Mouse (Mus musculus) c-Kit-positive CD71-positive TER-119-negative erythroid progenitor cells, embryonic 14.5 days (primary cell): Measurements from ENCODE around the gene Cib3.

Experiments used
- DNase-seq: peaks from one replicate; pipeline ENCODE4 v3.0.0-alpha.2; 2013; ENCODE audit warnings: low read depth

Gene Cib3

DNA sequence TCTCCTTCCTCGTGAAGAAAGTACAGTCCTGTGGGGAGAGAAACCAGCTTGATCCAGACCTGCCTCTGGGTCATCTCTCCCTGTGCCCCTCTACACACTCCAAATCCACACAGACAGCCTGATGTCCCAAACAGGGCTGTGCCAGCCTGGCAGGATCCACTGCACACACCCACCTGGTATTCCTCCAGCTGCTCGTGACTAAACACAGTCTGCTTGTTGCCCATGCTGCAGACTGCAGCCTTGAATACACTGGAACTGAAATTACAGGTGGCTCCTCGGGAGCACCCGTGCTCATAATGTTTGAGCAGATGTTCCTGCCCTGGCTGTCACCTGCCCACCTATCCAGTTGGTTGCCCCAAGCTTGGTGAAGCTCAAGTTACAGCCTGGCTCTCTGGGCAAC lies at the start of gene Cib3:
Gene Cib3 (minus strand): TSS at position 87 of the 400 bp plus-strand sequence.
- DNase-seq = no peak

DNA sequence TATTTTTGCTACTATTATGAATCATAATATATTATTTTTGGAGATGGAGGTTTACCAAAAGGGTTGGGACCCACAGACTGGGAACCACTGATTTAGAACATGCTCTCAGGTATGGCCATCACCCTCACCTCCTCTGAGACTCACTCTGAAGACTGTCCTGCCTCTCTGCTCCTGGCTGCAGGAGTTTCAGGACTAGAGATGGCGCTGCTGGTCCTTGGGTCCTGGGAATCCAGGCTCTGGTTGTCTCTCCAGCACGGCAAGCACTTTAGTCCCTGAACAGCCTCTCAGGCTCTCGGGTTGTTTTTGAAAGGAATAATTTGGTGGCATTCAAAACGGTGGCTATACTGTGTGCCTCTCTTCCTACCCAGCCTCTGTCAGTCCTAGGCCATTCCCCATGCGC lies 49.2 kb upstream of the Cib3 start:
- DNase-seq = no peak

DNA sequence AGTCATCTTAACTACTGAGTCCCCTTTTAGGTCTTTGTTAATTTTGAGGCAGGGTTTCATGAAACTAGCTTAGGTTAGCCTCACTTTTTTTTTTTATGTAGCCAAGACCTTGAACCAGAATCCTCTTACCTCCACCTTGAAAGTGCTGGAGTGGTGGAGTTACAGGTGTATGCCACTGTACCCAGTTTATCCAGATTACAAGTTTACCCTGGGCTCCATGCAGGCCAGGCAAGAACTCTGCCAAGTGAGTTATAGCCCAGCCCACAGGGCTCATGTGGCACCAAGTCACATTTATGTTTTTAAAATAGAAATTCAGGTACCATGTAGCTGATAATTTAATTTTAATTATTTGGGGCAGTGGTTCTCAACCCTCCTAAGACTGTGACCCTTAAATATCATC lies 48.8 kb upstream of the Cib3 start:
- no peak for DNase-seq

DNA sequence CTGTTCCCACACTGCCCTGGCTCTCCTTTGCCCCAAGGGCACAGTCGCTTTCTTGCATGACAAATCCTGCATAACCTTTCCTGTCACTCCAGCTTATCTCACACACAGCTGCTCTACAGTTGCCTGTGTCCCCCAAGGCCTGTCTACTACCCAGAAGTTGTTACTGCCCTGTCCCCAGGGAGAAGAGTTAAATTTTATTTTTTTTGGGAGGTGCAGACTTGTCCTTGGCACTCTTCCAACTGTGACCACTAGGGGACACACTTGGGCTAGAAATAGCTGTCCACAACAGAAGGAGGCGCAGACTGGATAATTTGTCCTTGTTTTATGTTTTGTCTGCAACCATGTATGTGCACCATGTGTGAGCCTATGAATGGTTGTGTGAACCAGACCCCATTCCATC lies 48.4 kb upstream of the Cib3 start:
- DNase-seq = peak; percentile 59

DNA sequence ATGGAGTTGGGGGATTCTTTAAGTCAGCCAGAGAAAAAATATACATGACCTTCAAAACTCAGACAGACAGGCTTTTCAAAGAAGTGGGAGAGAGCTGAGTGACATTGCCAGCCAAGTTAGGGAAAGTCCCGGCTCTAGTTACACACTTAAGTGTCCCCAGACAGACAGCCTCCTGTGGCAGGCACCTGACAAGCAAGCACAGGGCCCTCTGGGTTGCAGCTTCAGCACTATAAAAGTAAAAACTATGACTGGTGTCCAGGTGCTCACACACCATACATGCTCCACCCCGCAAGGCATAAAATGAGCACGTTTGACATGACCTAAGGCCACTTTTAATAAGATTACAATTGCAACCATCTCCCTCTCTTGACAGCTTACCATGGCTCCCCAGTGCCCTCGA lies 47.9 kb upstream of the Cib3 start:
- no peak for DNase-seq

DNA sequence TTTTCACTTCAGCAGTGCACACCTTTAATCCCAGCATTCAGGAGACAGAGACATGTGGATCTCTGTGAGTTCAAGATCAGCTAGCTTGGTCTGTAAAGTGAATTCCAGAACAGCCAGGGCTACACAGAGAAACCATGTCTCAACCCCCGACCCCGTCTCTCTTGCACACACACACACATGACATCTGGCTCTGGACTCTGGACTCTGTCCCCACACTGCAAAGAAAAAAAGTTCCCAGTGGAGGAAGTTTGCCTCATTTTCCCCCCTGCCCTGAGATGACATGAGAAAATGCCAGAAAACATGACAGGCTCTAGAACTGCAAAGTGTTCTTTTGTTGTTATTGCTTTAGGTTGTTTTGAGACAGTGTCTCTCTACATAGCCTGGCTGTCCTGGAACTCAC lies 47.2 kb upstream of the Cib3 start:
- DNase-seq = no peak

DNA sequence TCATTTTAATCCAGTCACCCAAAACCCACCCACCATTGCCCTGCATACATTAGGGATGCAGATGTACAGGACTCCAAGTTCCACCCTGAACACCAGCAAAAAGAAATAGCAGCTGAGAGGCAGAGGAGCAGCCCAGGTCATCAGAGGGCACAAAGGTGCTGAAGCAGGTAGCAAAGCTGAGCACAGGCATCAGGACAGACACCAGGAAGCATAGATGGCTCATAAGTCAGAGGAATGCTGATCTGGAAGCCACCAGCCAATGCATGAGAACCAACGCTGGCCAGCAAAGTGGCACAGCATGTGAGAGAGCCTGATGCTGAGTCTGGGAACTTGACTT lies 45.2 kb upstream of the Cib3 start:
- DNase-seq = no peak

DNA sequence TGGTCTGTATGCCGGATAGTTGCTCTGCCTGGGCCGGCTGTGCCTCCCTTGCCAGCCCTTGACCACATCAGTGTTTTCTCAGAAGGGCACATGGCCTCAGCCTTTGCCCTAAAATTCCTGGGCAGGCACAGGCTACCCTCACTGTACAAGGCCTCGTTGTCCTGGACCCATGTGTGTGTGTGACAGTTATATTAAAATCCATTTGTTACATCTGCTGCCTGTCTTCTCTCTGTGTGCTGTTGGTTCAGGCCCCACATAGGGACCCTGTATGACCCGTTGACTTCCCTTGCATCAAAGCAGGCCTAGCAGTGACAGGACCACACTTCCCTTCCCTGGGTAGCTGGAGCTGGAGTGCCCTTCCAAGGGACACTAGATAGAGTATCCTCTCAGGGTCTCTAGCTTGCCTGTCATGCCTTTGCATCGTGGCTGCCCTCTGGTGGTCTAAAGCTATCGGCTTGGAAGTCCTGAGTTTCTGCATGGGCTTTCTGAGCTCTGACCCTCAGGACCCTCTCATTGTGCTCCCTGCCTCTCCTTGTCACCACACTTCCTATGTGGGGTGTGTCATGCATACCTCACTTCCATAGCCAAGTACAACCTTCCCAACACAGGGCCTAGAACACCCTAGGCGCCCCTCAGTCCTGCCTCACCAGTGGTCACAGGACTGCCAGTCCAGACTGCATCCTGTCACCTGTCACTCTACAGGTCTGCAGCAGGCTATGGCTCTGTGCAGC lies 44.7 kb upstream of the Cib3 start:
- no peak for DNase-seq

DNA sequence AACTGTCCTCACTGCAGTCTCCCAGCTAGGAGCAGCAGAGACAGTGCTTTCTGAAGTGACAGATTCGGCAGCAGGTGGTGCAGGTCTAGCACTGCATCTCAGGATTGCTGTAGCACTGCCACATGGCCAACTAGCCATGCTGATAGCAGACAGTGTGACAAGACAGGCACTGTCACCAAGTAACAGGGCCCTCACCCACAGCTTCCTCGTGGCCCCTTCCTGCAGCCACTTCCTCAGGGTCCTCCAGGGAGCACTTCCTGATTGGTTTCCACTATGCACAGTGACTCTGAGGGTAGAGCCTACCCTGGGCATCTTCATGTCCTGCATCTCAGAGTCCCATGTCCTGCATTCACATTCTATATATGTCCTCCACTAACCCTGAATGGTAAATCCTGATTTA lies 32.0 kb upstream of the Cib3 start:
- no peak for DNase-seq

DNA sequence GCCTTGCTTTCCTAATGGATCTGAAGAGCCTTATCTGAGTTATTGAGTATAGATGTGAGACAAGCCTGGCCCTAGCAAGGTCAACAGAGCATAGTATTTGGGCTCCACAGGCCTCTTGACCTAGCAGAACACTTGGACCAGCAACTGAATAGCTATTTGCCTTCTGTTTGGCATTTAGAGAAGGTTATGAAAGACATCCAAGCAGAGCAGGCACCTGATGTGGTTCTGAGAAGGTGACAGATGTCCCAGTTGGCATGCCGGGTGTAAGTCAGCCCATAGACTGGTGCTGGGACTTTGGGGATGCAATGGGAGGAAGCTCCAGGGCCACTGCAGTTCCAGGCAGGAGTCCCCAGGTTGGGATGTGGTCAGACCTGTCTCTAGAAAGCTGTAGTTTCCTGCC lies 29.6 kb upstream of the Cib3 start:
- no peak for DNase-seq

DNA sequence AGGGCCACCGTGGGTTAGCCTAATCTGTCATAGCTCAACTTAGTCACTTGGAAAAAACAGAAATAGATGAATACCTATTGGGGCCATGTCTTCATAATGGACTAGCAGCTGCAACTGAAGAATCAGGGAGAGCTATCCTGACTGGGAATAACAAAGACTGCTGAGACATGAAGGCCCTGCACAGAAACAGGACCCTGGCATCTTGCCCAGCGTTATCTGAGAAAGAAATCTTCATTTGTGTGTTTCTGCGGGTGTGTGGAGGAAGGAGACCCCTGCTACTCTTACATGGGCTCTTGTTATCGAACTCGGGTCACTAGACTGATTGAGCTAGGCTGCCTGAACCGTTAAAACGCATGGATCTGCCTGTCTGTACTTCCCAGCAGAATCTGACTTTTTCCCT lies 28.3 kb upstream of the Cib3 start:
- no peak for DNase-seq

DNA sequence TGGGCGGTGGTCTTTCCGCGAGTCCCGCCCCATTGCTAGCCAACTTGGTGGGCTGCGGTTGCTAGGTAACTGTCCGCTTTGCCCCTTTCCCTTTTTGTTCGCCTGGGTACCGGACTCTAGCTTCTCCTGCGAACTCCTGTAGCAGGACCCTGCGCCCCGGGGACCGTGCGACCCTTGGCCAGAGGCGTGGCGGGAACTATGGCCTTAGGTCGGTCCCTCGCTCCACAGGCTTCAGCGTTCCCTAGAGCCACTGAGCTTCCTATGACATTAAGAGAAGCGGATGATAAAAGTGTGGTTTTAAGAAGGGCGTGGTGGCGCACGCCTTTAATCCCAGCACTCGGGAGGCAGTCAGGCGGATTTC lies 27.7 kb upstream of the Cib3 start:
- DNase-seq = no peak

DNA sequence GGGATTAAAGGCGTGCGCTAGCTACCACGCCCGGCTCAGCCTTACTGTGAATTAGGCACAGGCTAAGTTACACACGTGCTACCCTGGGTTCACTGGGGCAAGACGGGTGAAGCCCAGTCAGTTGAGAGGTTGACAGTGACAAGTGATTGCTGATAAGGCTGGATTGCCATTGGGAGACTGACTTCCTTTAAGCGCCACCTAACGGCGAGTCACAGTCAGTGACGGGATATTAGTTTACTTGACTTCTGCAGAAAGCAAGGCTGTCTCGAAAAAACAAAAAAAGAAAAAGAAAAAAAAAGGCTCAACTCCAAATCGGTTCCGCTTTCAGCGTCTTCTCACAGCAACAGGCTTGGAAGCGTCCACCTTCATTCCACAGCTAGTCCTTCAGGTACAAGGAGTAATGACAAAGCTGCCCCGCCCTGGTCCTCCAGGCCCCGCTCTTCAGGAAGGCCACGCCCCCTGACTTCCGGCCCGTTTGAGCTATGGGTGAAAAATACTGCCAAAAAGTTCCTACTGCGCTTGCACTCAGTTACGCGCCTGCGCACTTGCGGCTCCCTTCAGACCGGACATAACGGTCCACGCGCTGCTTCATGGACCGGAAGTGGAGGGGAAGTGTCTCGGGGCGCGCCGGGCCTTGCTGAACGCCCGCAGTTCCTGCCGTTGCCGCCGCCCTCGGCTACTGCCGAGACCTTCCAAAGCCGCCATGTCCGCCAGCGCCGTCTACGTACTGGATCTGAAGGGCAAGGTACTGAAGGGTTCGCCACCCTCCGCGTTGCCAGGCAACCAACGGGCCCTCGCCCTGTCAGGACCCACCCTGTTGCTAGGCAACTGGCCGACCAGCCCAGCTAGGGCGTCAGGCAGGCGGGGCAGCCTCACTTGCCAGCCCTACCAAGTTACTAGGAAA lies 27.1 kb upstream of the Cib3 start, which contains the start of gene Ap1m1:
Gene Ap1m1 (plus strand): TSS at position 520 of the 904 bp plus-strand sequence.
- DNase-seq = peak; percentile 99

DNA sequence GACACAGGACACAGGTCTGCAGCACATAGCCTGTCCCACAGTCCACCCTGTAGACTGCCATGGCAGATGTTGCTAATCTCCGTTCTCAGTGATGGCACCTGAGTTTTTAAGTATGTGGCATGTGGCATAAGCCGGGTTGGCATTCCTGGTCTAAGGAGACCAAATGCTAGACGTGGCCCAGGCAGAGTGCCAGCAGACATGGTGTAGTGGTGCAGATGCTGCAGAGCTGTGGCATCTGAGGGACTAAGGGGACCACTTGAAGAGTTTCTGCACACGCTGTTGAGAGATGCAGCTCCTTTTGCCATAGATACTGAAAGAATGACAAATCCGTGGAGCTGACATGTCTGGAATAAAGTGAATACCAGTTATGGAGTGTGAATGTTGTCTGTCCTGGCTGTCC lies 10.0 kb upstream of the Cib3 start:
- no peak for DNase-seq

DNA sequence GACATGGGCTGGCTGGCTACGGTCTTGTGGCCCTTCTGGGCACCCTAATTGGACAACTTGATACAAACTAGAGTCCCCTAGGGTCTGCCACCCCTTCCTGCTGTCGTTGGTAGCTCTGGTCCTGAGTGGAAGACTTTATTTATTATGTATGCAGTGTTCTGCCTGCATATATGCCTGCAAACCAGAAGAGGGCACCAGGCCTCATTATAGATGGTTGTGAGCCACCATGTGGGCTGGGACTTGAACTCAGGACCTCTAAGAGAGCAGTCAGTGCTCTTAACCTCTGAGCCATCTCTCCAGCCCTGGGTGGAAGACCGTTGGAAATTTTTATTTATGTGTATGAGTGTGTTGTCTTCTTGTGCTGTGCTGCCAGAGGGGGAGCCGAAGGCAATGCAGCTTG lies 8.1 kb upstream of the Cib3 start:
- no peak for DNase-seq

DNA sequence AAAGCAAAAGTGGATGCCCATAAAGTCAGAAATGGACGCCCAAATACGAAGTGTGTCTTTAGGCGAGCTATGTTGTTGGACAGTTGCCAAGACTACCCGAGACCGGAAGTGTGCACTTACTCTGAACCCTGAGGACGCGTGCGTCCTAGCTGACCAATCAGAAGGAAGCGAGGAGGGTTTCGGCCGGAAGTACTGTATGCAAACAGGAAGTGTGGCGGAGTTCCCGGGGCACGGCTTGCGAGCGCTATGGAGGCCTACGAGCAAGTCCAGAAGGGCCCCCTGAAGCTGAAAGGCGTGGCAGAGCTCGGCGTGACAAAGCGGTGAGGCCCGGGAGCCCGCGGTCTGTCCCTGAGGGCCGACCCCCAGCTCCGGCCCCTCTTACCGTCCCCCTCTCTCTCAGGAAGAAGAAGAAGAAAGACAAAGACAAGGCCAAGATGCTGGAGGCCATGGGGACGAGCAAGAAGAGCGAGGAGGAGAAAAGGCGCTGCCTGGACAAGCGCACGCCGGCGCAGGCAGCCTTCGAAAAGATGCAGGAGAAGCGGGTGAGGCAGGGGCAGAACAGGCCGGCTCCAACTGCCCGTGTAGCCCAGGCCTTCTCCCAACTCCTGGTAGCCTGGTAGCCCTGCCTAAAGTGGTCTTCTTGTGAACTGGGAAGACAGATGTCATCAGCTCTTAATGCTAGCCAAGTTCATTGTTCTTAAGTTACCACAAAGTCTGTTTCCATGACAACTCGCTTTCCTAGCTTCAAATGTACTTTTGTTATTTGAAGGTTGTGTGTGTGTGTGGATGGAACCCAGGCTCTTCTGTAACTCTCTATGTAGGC lies 7.1 kb upstream of the Cib3 start, which contains the start of gene Fam32a:
Gene Fam32a (plus strand): TSS at position 190 of the 823 bp plus-strand sequence.
- peak; percentile 95 for DNase-seq

DNA sequence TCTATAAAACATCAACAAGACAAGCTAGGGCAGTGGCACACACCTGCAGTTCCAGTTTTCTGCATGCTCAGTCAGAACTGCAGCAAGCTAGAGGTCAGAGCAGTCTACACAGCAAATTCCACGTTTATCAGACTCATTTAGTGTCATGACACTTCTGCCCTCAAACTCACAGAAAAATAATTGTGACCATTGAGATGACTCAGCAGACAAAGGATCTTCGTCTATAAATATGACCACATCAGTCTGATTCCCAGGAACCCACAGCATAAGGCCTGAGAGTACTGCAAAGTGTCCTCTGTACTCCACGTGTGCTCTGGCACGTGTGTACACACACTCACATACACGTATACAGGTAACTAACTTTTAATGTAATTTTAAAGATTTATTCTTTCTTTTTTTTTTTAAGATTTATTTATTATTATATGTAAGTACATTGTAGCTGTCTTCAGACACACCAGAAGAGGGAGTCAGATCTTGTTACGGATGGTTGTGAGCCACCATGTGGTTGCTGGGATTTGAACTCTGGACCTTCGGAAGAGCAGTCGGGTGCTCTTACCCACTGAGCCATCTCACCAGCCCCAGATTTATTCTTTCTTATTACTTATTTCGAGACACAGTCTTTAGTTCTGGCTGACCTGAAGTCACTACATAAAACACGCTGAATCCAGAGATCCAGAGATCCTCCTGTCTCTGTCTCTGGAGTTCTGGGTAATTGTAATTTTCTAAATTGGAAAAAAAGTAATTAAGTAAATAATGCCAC lies 6.3 kb upstream of the Cib3 start:
- DNase-seq = no peak

DNA sequence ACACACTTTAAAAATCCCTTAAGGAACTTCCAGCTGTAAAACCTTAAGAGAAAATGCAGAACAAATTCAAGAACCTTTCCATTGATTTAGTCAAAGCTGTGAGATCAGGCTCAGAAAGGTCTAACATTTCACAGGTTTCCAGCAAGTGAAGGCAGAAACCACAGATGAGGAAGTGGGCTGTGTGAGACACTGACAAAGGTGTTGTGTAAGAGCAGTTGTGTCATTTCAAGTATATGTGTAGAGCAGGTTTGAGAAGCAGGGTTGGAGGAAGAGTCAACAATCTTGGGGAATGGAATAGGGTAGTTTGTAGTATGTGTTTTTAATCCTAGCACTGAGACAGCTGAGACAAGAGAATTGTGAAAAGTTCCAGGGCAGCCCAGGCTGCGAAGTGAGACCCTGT lies 3.2 kb upstream of the Cib3 start:
- no peak for DNase-seq

DNA sequence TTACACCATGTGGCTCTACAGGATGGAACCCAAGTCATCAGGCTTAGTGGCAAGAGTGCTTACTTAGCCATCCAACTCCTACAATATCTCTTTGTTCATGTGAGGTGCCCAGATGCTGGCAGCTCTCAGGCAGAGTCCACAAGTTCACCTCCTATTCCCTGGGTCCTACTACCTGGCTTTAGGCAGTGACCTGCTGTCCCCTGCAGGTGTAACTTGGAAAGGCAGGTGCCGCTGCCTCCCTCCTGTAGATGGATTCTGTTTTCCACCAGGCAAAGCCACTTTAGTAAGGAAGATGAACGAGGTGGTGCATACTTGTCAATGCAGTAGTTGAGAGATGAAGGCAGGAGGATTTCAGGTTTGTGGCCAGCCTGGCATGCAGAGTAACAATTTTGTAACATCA lies 2.4 kb upstream of the Cib3 start:
- no peak for DNase-seq

DNA sequence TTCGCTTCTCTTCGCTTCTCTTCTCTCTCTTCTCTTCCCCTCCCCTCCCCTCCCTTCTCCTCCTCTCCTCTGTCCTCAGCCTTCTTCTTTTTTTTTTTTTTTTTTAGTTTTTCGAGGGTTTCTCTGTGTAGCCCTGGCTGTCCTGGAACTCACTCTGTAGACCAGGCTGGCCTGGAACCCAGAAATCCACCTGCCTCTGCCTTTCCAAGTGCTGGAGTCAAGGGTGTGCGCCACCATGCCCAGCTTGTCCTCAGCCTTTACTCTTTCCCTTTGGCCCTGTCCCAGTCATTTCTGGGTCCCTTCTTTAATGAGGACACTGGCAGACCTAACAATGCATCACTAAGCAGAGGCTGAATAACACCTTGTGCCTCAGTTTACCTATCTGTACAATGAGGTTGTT lies 899 bp upstream of the Cib3 start, which contains the start of gene Gm11034:
Gene Gm11034 (minus strand): TSS at position 101 of the 400 bp plus-strand sequence.
- DNase-seq = no peak

DNA sequence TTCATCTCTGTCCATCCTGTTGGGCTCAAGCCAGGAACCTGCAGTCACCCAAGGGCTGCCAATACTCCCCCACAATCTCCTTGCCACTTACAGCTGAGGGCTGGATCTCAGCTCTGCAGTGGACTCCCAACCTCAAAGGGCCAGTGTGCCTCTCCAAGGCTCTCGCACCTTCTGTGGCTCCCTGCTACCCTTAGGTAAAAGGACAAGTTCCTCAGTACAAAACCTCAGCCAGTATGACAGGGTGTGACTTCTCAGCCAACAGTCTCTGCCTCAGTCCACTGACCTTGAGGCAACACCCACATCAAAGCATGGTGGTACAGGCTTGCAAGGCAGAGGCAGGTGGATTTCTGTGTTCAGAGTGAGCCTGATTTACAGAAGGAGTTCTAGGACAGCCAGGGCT lies 791 bp downstream of the Cib3 start:
- no peak for DNase-seq

DNA sequence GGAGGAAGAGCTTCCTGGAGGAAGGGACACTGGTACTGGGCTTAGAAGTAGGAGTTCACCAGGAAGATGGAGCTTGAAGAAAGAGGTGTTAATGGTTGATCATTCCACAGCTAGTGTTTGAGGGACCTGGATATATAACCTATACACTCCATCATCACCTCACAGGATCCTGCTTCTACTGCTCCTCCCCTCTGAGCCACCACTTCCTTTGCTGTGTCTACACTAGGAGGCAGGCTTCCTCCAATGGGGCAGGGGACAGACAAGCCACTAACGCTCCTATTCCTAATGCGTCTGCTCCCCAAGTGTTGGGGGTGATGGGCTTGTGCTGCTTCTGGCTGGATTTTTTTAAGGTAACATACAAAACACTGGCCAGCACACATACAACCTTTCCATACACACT lies 1.9 kb downstream of the Cib3 start:
- no peak for DNase-seq
